Mouse (Mus musculus): ENCODE measurements around the gene Ranbp9. TPM values are rescaled to one million over a fixed set of nuclear protein-coding genes. Genes with fewer than 3 reads are reported as not detected.

Gene Ranbp9
- polyA plus RNA-seq, 1 experiment from 2014 or later = 12.7 TPM

GRCm38 (mm10) chr13:43362353-43362752, 118.7 kb downstream of the Ranbp9 start:
- 83% methylated on average over 9 of the region's 9 CpGs for WGBS
- ATAC-seq (ENCODE audit: insufficient number of reproducible peaks, low FRiP score, low TSS enrichment, low read depth) (no peak), DNase-seq (ENCODE audit: low spot score) (no peak)
- Histone ChIP-seq H3K36me3 (ENCODE audit: control insufficient read depth, insufficient read depth, low read length) (no peaks in the 10 kb centered on the region), H3K27me3 (ENCODE audit: control insufficient read depth, insufficient read depth, low read length) (no peaks in the 10 kb centered on the region), H3K4me1 (ENCODE audit: control insufficient read depth, insufficient read depth, low read length) (no peaks in the 10 kb centered on the region), H3K9ac (ENCODE audit: low read length) (no peak overlapping the region), H3K9me3 (ENCODE audit: control insufficient read depth, low read length) (no peaks in the 10 kb centered on the region), H3K4me2 (ENCODE audit: low read depth, severe bottlenecking) (no peak overlapping the region), H3K4me3 (ENCODE audit: low read depth, low read length) (no peak overlapping the region), H3K27ac (replicated peaks; ENCODE audit: low read depth, low read length) (no peak overlapping the region)

GRCm38 (mm10) chr13:43360534-43360933, 120.5 kb downstream of the Ranbp9 start:
- WGBS = 73% methylated on average over 6 of the region's 6 CpGs
- no peaks in the 10 kb centered on the region for H3K9me3 ChIP-seq (ENCODE audit: control insufficient read depth, low read length)
- DNase-seq (ENCODE audit: low spot score) (no peak), ATAC-seq (ENCODE audit: insufficient number of reproducible peaks, low FRiP score, low TSS enrichment, low read depth) (no peak)
- H3K27me3 ChIP-seq (ENCODE audit: control insufficient read depth, insufficient read depth, low read length) = no peaks in the 10 kb centered on the region
- H3K4me3 ChIP-seq (ENCODE audit: low read depth, low read length) = no peak overlapping the region
- H3K9ac ChIP-seq (ENCODE audit: low read length) = no peak overlapping the region
- H3K36me3 ChIP-seq (ENCODE audit: control insufficient read depth, insufficient read depth, low read length) = no peaks in the 10 kb centered on the region
- no peak overlapping the region for H3K4me2 ChIP-seq (ENCODE audit: low read depth, severe bottlenecking)
- no peak overlapping the region for H3K27ac ChIP-seq (replicated peaks; ENCODE audit: low read depth, low read length)
- no peaks in the 10 kb centered on the region for H3K4me1 ChIP-seq (ENCODE audit: control insufficient read depth, insufficient read depth, low read length)

GRCm38 (mm10) chr13:43356346-43357125, 124.5 kb downstream of the Ranbp9 start:
- H3K4me3 ChIP-seq (ENCODE audit: low read depth, low read length) = no peak overlapping the region
- ATAC-seq (ENCODE audit: insufficient number of reproducible peaks, low FRiP score, low TSS enrichment, low read depth) = no peak
- 86% methylated on average over 14 of the region's 14 CpGs for WGBS
- no peak overlapping the region for H3K4me2 ChIP-seq (ENCODE audit: low read depth, severe bottlenecking)
- no peak overlapping the region for H3K27ac ChIP-seq (replicated peaks; ENCODE audit: low read depth, low read length)
- H3K9me3 ChIP-seq (ENCODE audit: control insufficient read depth, low read length) = no peaks in the 10 kb centered on the region
- DNase-seq (ENCODE audit: low spot score) = no peak
- H3K9ac ChIP-seq (ENCODE audit: low read length) = no peak overlapping the region
- H3K36me3 ChIP-seq (ENCODE audit: control insufficient read depth, insufficient read depth, low read length) = no peaks in the 10 kb centered on the region
- H3K4me1 ChIP-seq (ENCODE audit: control insufficient read depth, insufficient read depth, low read length) = peaks cover 3% of the 10 kb centered on the region; the same call in 1 of the 2 replicates
- H3K27me3 ChIP-seq (ENCODE audit: control insufficient read depth, insufficient read depth, low read length) = no peaks in the 10 kb centered on the region

GRCm38 (mm10) chr13:43354362-43354761, 126.7 kb downstream of the Ranbp9 start:
- no peaks in the 10 kb centered on the region for H3K9me3 ChIP-seq (ENCODE audit: control insufficient read depth, low read length)
- ATAC-seq (ENCODE audit: insufficient number of reproducible peaks, low FRiP score, low TSS enrichment, low read depth) (no peak), DNase-seq (ENCODE audit: low spot score) (no peak)
- H3K27me3 ChIP-seq (ENCODE audit: control insufficient read depth, insufficient read depth, low read length) = no peaks in the 10 kb centered on the region
- H3K36me3 ChIP-seq (ENCODE audit: control insufficient read depth, insufficient read depth, low read length) = no peaks in the 10 kb centered on the region
- WGBS = 76% methylated on average over 12 of the region's 12 CpGs
- peaks cover 3% of the 10 kb centered on the region; the same call in 1 of the 2 replicates for H3K4me1 ChIP-seq (ENCODE audit: control insufficient read depth, insufficient read depth, low read length)
- no peak overlapping the region for H3K4me3 ChIP-seq (ENCODE audit: low read depth, low read length)
- H3K9ac ChIP-seq (ENCODE audit: low read length) = no peak overlapping the region
- no peak overlapping the region for H3K4me2 ChIP-seq (ENCODE audit: low read depth, severe bottlenecking)
- H3K27ac ChIP-seq (replicated peaks; ENCODE audit: low read depth, low read length) = no peak overlapping the region

- Histone ChIP-seq H3K4me3 (ENCODE audit: low read depth, low read length) (no peak overlapping the region), H3K36me3 (ENCODE audit: control insufficient read depth, insufficient read depth, low read length) (no peaks in the 10 kb centered on the region), H3K27ac (replicated peaks; ENCODE audit: low read depth, low read length) (no peak overlapping the region), H3K27me3 (ENCODE audit: control insufficient read depth, insufficient read depth, low read length) (no peaks in the 10 kb centered on the region), H3K4me1 (ENCODE audit: control insufficient read depth, insufficient read depth, low read length) (peaks cover 3% of the 10 kb centered on the region; the same call in 1 of the 2 replicates), H3K9ac (ENCODE audit: low read length) (no peak overlapping the region), H3K9me3 (ENCODE audit: control insufficient read depth, low read length) (no peaks in the 10 kb centered on the region), H3K4me2 (ENCODE audit: low read depth, severe bottlenecking) (no peak overlapping the region)
- ATAC-seq (ENCODE audit: insufficient number of reproducible peaks, low FRiP score, low TSS enrichment, low read depth) (no peak), DNase-seq (ENCODE audit: low spot score) (no peak)
- WGBS = 87% methylated on average over 4 of the region's 4 CpGs
These were observed 127.7 kb downstream of the Ranbp9 start for GRCm38 (mm10) chr13:43353356-43353755.

Other genes starting within 250 kb of the Ranbp9 start
- 0.30 and 0.31 TPM in 2 replicates for gene Gfod1, start 177.1 kb downstream of the Ranbp9 start, polyA plus RNA-seq (2014; fragmentation: Nextera tagmentation; extraction: Ambion mirVana)
- 41.3 and 41.9 TPM in 2 replicates for gene Sirt5, start 115.8 kb downstream of the Ranbp9 start, polyA plus RNA-seq (2014; fragmentation: Nextera tagmentation; extraction: Ambion mirVana)
- 161 and 171 TPM in 2 replicates for gene Nol7, start 82.9 kb downstream of the Ranbp9 start, polyA plus RNA-seq (2014; fragmentation: Nextera tagmentation; extraction: Ambion mirVana)
- 13.9 and 17.0 TPM in 2 replicates for gene Mcur1, start 78.9 kb upstream of the Ranbp9 start, polyA plus RNA-seq (2014; fragmentation: Nextera tagmentation; extraction: Ambion mirVana)
- 5.5 and 5.9 TPM in 2 replicates for gene Rnf182, start 134.4 kb upstream of the Ranbp9 start, polyA plus RNA-seq (2014; fragmentation: Nextera tagmentation; extraction: Ambion mirVana)

Measured in limb, embryonic 11.5 days (tissue).